In genomic region chr13:54799701-54800100, GRCm38 (mm10) we compare ENCODE assay signal across 9 mouse cellular contexts. TPM values are rescaled to one million over a fixed set of nuclear protein-coding genes. Genes with fewer than 3 reads are reported as not detected.
DNase-seq lines count a peak whose midpoint lies in the region; ATAC-seq and TF ChIP-seq lines count a peak whose summit lies in the region.
"Had no signal": no experiment of that assay in that cellular context is flagged by ENCODE, and none has a peak within 500 bp of the region (broad histone marks: within the 10 kb centered on the region; RNA-seq: fewer than 3 reads in every experiment).

No protein-coding gene starts in this region.

- 20% methylated on average over 9 of the region's 9 CpGs for WGBS in forebrain, embryonic 12.5 days
- 7% methylated on average over 9 of the region's 9 CpGs for WGBS in heart, postnatal 0 days
- WGBS in large intestine, adult 2 months: 19% methylated on average over 9 of the region's 9 CpGs
- WGBS in lung, embryonic 16.5 days: 13% methylated on average over 9 of the region's 9 CpGs

- H3K4me3 ChIP-seq in forebrain, embryonic 12.5 days (replicated peaks): no peak overlapping the region
- H3K4me3 ChIP-seq in heart, postnatal 0 days (ENCODE audit: low read depth, low read length): no peak overlapping the region
- no peak overlapping the region for H3K4me3 ChIP-seq in lung, embryonic 16.5 days (ENCODE audit: low read length)
- H3K4me3 ChIP-seq: limb, embryonic 12.5 days had no signal

- 0 out of 2 replicates have a peak, but pooled peaks cover 7% of the 10 kb centered on the region for H3K9me3 ChIP-seq in forebrain, embryonic 12.5 days
- no peaks in the 10 kb centered on the region for H3K9me3 ChIP-seq in heart, postnatal 0 days (replicated peaks; ENCODE audit: control insufficient read depth, low read length)
- H3K9me3 ChIP-seq in lung, embryonic 16.5 days (ENCODE audit: control insufficient read depth, low read length): no peaks in the 10 kb centered on the region
- H3K9me3 ChIP-seq: limb, embryonic 12.5 days had no signal

- no peak overlapping the region for H3K9ac ChIP-seq in forebrain, embryonic 12.5 days
- H3K9ac ChIP-seq in heart, postnatal 0 days (replicated peaks; ENCODE audit: low read depth, low read length): no peak overlapping the region
- H3K9ac ChIP-seq in lung, embryonic 16.5 days (ENCODE audit: low read length): no peak overlapping the region
- H3K9ac ChIP-seq: limb, embryonic 12.5 days had no signal

- ATAC-seq in forebrain, embryonic 12.5 days (ENCODE audit: low FRiP score): peak; percentile 52; the same call in 1 of the 2 replicates
- ATAC-seq in heart, postnatal 0 days (ENCODE audit: insufficient read depth, low read depth): no peak
- ATAC-seq in lung, embryonic 16.5 days (ENCODE audit: low read depth): peak; percentile 35; the same call in 1 of the 2 replicates

- DNase-seq in ES-CJ7 (ENCODE audit: low read depth, low spot score): peak; percentile 78
- DNase-seq in c-Kit-positive CD71-positive TER-119-negative erythroid progenitor cells, embryonic 14.5 days (ENCODE audit: low read depth): peak; percentile 53
- peak; percentile 29 for DNase-seq in heart, postnatal 0 days (ENCODE audit: low spot score)
- DNase-seq in large intestine, adult 2 months (ENCODE audit: low read depth, low spot score): peak; percentile 50
- DNase-seq in ovary, postnatal 14 days (ENCODE audit: low spot score): peak; percentile 66
- DNase-seq in thymus, postnatal 0 days (ENCODE audit: low spot score): peak; percentile 66

- peak; percentile 90 for TF ChIP-seq CTCF in heart, postnatal 0 days (IDR thresholded peaks at IDR 0.05; ENCODE audit: low read depth)

- peaks cover 35% of the 10 kb centered on the region for H3K27me3 ChIP-seq in forebrain, embryonic 12.5 days
- H3K27me3 ChIP-seq in heart, postnatal 0 days (ENCODE audit: control insufficient read depth, insufficient read depth, low read length): peaks cover 15% of the 10 kb centered on the region
- no peaks in the 10 kb centered on the region for H3K27me3 ChIP-seq in lung, embryonic 16.5 days (ENCODE audit: control insufficient read depth, insufficient read depth, low read depth, low read length)

- H3K4me2 ChIP-seq in forebrain, embryonic 12.5 days: no peak overlapping the region
- peak overlapping the region; percentile 42 for H3K4me2 ChIP-seq in heart, postnatal 0 days (ENCODE audit: low read depth, low read length)
- H3K4me2 ChIP-seq in lung, embryonic 16.5 days (ENCODE audit: low read depth, low read length): peak overlapping the region; percentile 46
- H3K4me2 ChIP-seq: limb, embryonic 12.5 days had no signal

- no peak for TF ChIP-seq EP300 in heart, postnatal 0 days (IDR thresholded peaks at IDR 0.05; ENCODE audit: low read depth)

- H3K36me3 ChIP-seq in forebrain, embryonic 12.5 days (replicated peaks): no peaks in the 10 kb centered on the region
- H3K36me3 ChIP-seq in heart, postnatal 0 days (replicated peaks; ENCODE audit: control insufficient read depth, insufficient read depth, low read length): no peaks in the 10 kb centered on the region
- H3K36me3 ChIP-seq in lung, embryonic 16.5 days (ENCODE audit: control insufficient read depth, insufficient read depth, low read length): no peaks in the 10 kb centered on the region
- H3K36me3 ChIP-seq: limb, embryonic 12.5 days had no signal

- H3K27ac ChIP-seq in forebrain, embryonic 12.5 days: no peak overlapping the region
- H3K27ac ChIP-seq in heart, postnatal 0 days (ENCODE audit: low read depth): no peak overlapping the region
- H3K27ac ChIP-seq in lung, embryonic 16.5 days (ENCODE audit: low read length): no peak overlapping the region
- H3K27ac ChIP-seq: limb, embryonic 12.5 days had no signal

- H3K4me1 ChIP-seq in forebrain, embryonic 12.5 days: no peaks in the 10 kb centered on the region
- H3K4me1 ChIP-seq in heart, postnatal 0 days (ENCODE audit: control insufficient read depth, insufficient read depth): no peaks in the 10 kb centered on the region
- no peaks in the 10 kb centered on the region for H3K4me1 ChIP-seq in lung, embryonic 16.5 days (replicated peaks; ENCODE audit: control insufficient read depth, insufficient read depth, low read length)
- H3K4me1 ChIP-seq: limb, embryonic 12.5 days had no signal

RNA-seq across cellular contexts. Expression of gene Tspan17, which starts 10.5 kb away (rescaled TPM):
- polyA plus RNA-seq in forebrain, embryonic 12.5 days (2016; fragmentation: Nextera tagmentation; extraction: Ambion mirVana): 12.8 and 14.2 TPM in 2 replicates
- total RNA-seq in heart, postnatal 0 days (2014; rRNA removed; ENCODE audit: low replicate concordance): 4.5 and 7.6 TPM in 2 replicates
- 7.5 and 9.3 TPM in 2 replicates for polyA plus RNA-seq in heart, postnatal 0 days (2015; fragmentation: Nextera tagmentation; extraction: Ambion mirVana)
- 11.6 and 18.2 TPM in 2 replicates for polyA plus RNA-seq in large intestine, adult 2 months (2012; rRNA removed)
- polyA plus RNA-seq in lung, embryonic 16.5 days (2015; fragmentation: Nextera tagmentation; extraction: Ambion mirVana): 19.6 and 21.0 TPM in 2 replicates
- polyA plus RNA-seq in thymus, postnatal 0 days (2015; fragmentation: Nextera tagmentation; extraction: Ambion mirVana): 4.4 and 5.0 TPM in 2 replicates

RNA-seq across cellular contexts. Expression of gene Eif4e1b, which starts 15.9 kb away (rescaled TPM):
- polyA plus RNA-seq in forebrain, embryonic 12.5 days (2016; fragmentation: Nextera tagmentation; extraction: Ambion mirVana): not detected in 2 replicates
- not detected in 2 replicates for total RNA-seq in heart, postnatal 0 days (2014; rRNA removed; ENCODE audit: low replicate concordance)
- not detected in 2 replicates for polyA plus RNA-seq in heart, postnatal 0 days (2015; fragmentation: Nextera tagmentation; extraction: Ambion mirVana)
- not detected in 2 replicates for polyA plus RNA-seq in large intestine, adult 2 months (2012; rRNA removed)
- polyA plus RNA-seq in lung, embryonic 16.5 days (2015; fragmentation: Nextera tagmentation; extraction: Ambion mirVana): not detected in 2 replicates
- not detected in 2 replicates for polyA plus RNA-seq in thymus, postnatal 0 days (2015; fragmentation: Nextera tagmentation; extraction: Ambion mirVana)
- polyA plus RNA-seq: limb, embryonic 12.5 days had no signal

RNA-seq across cellular contexts. Expression of gene Sncb, which starts 33.3 kb away (rescaled TPM):
- 2.7 and 3.6 TPM in 2 replicates for polyA plus RNA-seq in forebrain, embryonic 12.5 days (2016; fragmentation: Nextera tagmentation; extraction: Ambion mirVana)
- total RNA-seq in heart, postnatal 0 days (2014; rRNA removed; ENCODE audit: low replicate concordance): not detected in 2 replicates
- polyA plus RNA-seq in heart, postnatal 0 days (2015; fragmentation: Nextera tagmentation; extraction: Ambion mirVana): not detected in 2 replicates
- polyA plus RNA-seq in large intestine, adult 2 months (2012; rRNA removed): 0.55 and 0.57 TPM in 2 replicates
- 0.31 TPM in 1 of 2 replicates, not detected in the other for polyA plus RNA-seq in lung, embryonic 16.5 days (2015; fragmentation: Nextera tagmentation; extraction: Ambion mirVana)
- polyA plus RNA-seq in thymus, postnatal 0 days (2015; fragmentation: Nextera tagmentation; extraction: Ambion mirVana): 0.31 TPM in 1 of 2 replicates, not detected in the other
- polyA plus RNA-seq: limb, embryonic 12.5 days had no signal

RNA-seq across cellular contexts. Expression of gene Gprin1, which starts 50.0 kb away (rescaled TPM):
- polyA plus RNA-seq in forebrain, embryonic 12.5 days (2016; fragmentation: Nextera tagmentation; extraction: Ambion mirVana): 4.3 and 11.3 TPM in 2 replicates
- total RNA-seq in heart, postnatal 0 days (2014; rRNA removed; ENCODE audit: low replicate concordance): not detected in 2 replicates
- 0.03 TPM in 1 of 2 replicates, not detected in the other for polyA plus RNA-seq in heart, postnatal 0 days (2015; fragmentation: Nextera tagmentation; extraction: Ambion mirVana)
- 0.23 and 0.41 TPM in 2 replicates for polyA plus RNA-seq in large intestine, adult 2 months (2012; rRNA removed)
- 0.05 and 0.16 TPM in 2 replicates for polyA plus RNA-seq in lung, embryonic 16.5 days (2015; fragmentation: Nextera tagmentation; extraction: Ambion mirVana)
- polyA plus RNA-seq in thymus, postnatal 0 days (2015; fragmentation: Nextera tagmentation; extraction: Ambion mirVana): 0.77 and 1.0 TPM in 2 replicates
